Mouse (Mus musculus) kidney, adult 11 months (tissue): ENCODE data around the gene Tmem169.
"Not testable (repeated sequence)": the region's sequence is repeated elsewhere in the genome, so short reads cannot be mapped to it uniquely, and the experiment has no call there.

ENCODE experiments used
- DNase-seq: peaks from one replicate; pipeline ENCODE4 v3.0.0; 2022

The Tmem169 gene

DNA sequence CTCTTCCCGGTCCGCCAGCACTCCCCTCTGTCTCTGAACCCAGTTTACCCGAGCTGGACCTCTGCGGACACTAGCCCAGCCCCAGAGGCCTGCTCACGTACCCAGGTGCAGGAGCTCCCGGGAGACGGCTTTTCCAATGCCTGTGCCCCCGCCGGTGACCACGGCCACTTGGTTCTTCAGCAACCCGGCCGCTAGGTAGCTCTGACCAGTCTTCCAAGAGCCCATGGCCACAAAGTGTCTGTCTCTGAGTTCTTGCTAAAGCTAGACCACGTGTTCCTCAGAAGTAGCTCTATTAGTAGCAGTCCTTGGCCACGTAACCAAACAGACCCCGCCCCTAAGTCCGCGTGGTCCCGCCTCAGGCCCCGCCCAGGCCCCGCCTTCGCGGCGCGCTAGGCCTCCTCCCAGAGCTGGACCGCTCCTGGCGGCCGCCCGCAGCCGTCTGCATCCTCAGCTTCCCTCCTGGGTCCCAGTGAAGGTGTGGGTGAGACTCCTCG is at the start of gene Tmem169, which contains the start of gene Pecr:
Gene Tmem169 (plus strand): TSS at position 378 of the 494 bp plus-strand sequence.
Gene Pecr (minus strand): TSS at position 323 of the 494 bp plus-strand sequence.
- peak; percentile 93 for DNase-seq

DNA sequence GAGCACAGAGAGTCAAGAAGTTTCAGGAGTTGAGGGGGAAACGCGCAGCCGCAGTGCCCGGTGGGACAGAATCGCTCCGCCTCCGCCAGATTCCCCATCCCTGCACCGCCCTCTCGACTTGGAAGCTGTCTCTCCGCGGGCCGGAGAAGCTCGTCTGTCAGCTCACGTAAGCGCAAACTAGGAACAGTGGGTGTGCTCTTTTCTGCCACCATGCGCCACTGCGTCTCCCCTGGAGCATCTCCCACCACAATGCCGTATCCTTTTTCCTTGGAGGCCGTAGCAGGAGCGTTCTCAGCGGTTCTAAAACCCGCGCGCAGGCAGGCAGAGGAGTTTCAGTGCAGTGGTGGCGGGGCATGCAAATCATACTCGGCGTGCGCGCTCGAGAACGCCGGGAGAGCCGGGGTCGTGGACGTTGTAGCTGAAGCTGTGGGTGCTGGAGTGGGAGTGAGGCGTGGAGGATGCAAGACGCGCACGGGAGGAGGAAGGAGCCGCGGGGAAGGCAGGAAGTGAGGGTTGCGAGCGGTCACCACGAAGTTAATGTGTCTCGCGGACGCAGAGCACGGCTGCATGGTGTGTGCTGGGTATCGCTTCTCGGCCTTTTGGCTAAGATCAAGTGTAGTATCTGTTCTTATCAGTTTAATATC is 47.7 kb upstream of the Tmem169 start:
- DNase-seq = peak; percentile 64

DNA sequence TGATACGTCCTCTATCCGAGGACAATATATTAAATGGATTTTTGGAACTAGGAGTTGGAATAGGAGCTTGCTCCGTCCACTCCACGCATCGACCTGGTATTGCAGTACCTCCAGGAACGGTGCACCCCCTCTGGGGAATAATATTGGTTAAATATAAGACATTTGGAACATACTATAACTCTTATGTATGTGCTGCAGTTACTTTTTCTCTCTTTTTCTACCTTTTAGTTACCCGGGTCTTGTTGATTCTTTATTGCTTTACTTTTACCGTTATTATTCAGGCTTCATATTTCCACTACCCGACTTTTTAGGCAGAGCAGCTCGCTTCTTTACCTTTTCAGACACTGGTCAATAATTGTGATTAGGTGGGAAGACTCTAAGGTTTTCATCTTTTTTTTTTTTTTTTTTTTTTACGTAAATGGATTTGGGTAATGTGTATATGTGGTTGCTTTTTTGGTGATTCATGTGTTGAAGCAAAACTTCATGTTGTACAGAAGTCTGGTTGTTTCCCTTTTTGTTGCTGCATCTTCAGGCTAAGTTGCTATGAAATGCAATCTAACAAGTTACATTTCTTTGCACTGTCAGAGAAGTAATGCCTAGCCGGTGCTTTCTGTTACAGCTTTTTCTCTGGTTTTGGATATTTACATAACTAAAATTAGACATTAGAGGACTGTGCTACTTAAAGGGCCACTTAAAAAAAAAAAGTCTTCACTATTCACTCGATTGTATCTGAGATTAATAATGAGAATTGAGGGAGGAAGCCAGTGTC is 47.0 kb upstream of the Tmem169 start:
- DNase-seq = peak; percentile 63

DNA sequence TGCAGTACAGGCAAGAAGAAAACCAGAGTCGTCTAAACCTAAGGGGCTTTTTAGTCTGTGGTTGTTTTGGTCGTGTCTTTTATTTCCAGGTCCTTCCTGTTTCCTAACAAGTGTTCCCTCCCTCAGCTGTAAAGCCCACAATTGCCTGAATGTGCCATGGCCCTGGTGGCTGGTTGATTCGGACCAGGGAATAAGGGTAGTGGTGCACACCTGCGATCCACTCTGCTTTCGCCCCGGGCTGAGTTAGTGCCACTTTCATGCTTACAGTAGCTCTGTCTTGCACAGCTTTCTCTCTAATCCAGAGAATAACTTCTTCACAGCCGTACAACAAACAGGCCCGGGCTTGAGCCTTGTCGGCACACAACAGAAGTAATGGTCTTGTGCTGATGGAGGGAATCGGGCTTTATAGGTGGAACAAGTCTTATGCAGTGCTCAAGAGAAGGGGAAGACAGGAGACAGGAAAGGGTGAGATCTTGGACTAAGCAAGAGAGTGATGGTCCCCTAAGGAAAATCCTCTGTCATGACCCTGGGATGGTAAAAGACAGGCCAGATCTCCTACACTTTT is 46.1 kb upstream of the Tmem169 start:
- no peak for DNase-seq

- DNase-seq = not testable (repeated sequence)
These were observed 45.1 kb upstream of the Tmem169 start for GRCm38 (mm10) chr1:72239113-72239512.

DNA sequence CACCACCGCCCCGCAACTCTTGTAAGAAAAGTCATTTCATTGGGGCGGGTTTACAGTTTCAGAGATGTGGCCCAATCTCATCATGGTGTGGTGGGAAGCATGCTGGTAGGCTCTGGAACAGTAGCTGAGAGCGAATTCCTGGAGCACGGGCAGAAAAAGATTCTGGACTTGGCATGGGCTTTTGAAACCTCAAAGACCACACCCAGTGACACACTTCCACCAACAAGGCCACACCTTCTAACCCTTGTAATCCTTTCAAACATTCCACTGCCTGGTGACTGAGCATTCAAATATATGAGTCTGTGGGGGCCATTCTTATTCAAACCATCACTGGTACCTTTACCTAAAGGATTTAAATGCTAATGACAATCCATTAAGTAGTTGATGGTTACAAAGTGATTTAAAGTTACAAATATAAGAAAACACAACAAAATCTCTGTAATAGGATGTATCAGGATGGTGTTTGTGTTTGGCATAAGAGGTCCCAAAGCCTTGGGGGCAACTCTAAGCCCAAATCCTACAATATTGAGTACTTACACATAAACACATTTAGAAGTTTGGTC is 41.5 kb upstream of the Tmem169 start:
- DNase-seq = no peak

GRCm38 (mm10) chr1:72243656-72244316 is 40.4 kb upstream of the Tmem169 start:
- DNase-seq = peak; percentile 94

DNA sequence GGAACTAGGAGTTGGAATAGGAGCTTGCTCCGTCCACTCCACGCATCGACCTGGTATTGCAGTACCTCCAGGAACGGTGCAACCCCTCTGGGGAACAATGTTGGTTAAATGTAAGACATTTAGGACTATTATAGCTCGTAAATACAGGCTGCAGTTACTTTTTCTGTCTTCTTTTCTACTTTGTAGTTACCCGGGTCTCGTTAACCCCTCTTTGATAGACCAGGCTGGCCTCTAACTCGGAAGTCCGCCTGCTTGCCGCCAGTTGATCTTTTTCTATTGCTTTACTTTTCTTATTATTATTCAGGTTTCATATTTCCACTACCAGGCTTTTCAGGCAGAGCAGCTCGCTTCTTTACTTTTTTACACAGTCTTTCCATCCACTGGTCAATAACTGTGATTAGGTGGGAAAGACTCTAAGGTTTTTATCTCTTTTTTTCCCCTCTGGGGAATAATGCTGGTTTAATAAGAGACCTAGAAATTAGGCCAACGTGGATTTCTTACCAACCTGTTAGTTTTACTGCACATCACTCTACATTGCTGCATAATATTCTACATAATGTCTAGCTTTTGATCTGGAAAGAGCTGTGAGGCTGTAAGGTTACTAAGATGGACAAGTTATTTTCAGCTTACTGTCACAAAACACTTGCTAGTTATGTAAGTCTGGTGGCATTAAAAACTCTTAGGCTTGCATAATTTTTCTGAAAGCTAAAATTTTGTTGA is 39.7 kb upstream of the Tmem169 start:
- DNase-seq = no peak

DNA sequence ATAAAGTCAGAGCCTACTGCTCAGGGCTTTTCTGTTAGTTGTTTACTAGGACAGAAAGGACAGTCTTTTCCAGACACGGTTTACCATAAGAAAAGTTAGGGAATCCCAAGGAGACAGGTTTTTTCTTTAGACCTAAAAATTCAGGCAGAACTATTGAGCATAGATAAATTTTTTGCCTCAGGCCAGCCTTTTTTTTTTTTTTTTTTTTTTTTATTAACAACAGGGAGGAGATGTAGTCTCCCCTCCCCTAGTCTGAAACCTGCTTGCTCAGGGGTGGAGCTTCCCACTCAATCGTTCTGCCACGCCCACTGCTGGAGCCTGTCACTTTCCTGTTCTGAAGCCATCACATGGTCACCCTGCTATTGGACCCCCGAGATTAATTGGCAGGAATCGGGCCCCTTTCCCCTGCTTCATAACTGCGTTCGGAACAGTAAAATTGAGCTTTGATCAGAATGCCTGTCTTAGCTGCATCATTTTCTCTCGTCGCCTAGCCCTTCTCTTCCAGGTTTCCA is 35.9 kb upstream of the Tmem169 start:
- not testable (repeated sequence) for DNase-seq

GRCm38 (mm10) chr1:72251806-72252205 is 32.4 kb upstream of the Tmem169 start:
- no peak for DNase-seq

DNA sequence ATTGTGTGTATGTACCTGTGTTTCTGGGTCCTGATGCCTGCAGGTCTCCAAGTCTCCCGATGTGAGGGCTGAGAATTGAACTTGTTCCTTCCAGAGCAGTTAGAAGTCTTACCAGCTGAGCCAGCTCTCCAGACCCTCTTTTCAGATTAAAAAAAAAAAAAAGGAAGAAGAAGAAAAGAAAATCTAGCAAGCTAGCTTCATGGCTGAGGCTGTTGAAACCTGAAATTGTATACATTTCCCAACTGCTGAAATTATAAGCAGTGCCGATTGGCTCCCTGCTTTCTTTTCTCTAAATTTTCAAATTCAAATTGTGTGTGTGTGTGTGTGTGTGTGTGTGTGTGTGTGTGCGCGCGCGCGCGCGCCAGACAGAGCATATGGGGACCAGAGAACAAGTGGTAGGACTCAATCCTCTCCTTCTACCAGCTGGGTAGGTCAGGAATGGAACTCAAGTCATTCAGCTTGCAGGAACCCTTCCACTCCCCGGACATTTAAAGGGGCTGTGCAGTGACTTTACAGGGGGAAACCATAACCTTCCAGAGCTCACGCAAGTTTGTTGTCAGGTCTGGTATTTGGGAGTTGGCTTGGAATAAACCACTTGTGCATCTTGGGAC is 30.2 kb upstream of the Tmem169 start:
- no peak for DNase-seq

DNA sequence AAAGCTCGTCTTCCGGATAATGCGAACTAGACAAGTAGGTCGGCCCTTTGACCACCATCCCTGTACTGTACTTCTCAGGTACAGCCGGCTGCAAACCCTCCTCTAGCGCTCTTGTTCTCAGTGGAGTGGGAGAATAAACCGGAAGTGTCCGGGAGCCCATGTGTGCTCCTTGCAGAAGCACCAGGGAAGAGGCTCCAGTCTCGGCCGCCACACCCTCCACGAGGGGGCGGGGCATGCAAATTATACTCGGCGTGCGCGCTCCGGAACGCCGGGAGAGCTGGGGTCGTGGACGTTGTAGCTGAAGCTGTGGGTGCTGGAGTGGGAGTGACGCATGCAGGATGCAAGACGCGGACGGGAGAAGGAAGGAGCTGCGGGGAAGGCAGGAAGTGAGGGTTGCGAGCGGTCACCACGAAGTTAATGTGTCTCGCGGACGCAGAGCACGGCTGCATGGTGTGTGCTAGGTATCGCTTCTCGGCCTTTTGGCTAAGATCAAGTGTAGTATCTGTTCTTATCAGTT is 29.6 kb upstream of the Tmem169 start:
- DNase-seq = peak; percentile 83

GRCm38 (mm10) chr1:72255062-72255853 is 28.9 kb upstream of the Tmem169 start:
- peak; percentile 70 for DNase-seq

DNA sequence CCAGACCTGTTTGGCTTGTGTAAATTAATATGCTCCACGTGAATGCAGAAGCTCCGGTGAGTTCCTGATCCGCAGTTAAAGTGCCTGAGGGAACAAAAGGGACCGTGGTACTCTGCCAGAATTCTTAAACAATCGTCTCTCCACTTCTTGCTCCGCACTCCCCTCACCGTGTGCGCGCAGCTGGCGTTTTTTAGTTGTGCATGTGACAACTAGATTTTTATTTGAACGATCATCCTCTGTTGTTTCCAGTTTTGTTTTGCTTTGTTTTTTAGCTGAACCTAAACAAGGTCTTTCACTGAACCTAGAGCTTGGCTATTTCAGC is 28.4 kb upstream of the Tmem169 start:
- no peak for DNase-seq

- DNase-seq = no peak
These were observed 27.6 kb upstream of the Tmem169 start for GRCm38 (mm10) chr1:72256381-72257256.

DNA sequence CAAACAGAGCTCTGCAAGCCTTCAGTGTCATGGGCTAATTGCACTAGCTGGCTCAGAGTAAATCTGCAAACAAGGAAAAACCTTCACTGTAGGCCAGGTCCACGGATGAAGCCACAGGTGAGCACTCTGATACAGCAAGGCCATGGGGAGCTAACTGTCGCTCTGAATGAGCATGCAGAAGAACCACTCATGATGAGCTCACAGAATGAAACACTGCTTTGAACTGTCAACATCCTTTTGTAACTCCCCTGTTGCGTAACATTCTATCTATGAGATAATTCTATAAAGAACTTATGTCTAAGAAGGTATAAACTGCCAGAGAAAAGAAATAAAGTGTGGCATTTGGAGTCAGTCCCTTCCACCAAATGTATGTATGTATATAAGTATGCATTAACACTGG is 21.1 kb upstream of the Tmem169 start:
- DNase-seq = no peak

DNA sequence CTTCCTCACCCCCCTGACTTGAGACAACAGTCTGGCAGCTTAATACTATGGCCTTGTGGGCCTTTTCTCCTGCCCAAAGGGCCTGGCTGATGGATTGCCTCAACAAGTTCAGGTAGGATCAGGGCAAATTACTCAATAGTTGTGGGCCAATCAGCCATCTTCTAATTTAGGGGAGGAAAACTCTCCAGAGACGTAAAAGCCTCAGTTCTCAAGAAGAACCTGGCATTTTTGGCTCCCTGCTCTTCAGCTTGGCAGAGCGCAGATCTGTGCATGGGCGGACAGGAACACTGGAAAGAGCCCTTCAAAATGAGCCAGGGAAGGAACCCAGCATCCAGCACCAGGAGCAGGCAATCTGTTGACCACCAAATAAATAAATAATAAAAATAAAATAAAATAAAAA is 6.1 kb upstream of the Tmem169 start:
- no peak for DNase-seq

DNA sequence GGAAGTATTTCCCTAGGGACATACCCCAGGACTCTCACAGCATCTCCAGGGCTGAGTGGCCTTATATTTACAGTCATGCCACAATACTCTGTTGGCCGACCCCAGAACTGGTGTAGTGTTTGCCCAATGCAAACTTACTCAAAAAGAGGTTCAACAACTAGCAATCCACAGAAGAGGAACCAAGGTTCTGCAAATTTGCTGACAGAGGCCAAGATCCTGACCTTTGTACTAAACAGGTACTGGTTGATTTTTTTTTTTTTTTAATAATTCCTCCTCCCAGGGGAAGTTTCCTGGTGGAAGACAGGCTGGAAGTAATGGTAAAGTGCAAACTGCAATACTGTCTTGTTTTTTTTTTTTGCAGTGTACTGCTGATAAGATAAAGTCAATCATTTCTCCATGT is 1.6 kb upstream of the Tmem169 start:
- no peak for DNase-seq

DNA sequence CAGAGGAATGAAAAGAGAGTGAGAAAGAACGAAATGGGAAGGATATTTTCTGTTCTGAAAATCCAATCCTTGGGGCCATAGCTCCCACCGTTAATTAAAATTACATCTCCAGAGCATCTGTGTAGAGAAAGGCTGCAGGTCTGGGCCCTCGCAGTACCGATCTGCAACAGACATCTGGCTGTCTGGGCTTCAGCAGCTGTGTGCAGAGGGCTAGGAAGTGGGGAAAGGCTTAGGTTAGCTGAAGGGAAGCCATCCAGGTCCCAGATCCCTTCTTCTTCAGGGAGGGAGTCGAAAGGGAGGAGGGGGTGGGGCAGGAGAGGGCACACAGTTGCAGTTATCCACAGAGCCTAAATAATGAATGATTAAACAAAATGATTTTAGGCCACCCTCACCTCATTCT is 370 bp downstream of the Tmem169 start:
- no peak for DNase-seq

DNA sequence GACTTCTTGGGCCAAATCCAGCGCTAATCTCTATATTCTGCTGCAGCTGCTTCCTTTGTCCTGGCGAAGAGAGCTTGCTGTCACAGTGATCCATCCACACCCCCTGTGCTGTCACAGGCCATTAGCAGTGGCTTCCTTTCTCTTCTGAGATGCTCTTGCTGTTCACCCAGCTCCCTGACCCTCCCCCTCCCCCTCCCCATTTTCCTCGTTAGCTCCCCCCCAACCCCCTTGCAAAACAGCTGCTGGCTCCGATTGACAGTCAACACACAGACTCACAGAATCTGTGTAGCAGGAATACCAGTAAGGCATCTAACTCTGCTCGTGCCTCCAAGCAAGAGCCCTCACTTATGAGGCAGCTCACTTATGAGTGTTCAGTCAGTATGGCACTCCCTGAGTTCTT is 2.7 kb downstream of the Tmem169 start:
- DNase-seq = no peak
